Mouse (Mus musculus) layer of hippocampus, adult 18-20 months (tissue): ENCODE data around the gene Bcl2a1a. TPM values are rescaled to one million over a fixed set of nuclear protein-coding genes. Genes with fewer than 3 reads are reported as not detected.
"Not testable (repeated sequence)": the region's sequence is repeated elsewhere in the genome, so short reads cannot be mapped to it uniquely, and the experiment has no call there.

ENCODE experiments used
- DNase-seq, 2 experiments: peaks; one replicate each; pipeline ENCODE4 v3.0.0; 2022; ENCODE audit warnings: low spot score in 2 of 2
- long read RNA-seq: library from polyadenylated mRNA; stranded (forward); transcript quantifications from one replicate; pipeline ENCODE4 v2.0.0, GENCODE M21; 2021
- total RNA-seq, 2 experiments: library from RNA; stranded (reverse); gene quantifications; 2 replicates each; pipeline ENCODE4 v1.2.3; 2021

The Bcl2a1a gene
- total RNA-seq: not detected
- long read RNA-seq: 0 reads

DNA sequence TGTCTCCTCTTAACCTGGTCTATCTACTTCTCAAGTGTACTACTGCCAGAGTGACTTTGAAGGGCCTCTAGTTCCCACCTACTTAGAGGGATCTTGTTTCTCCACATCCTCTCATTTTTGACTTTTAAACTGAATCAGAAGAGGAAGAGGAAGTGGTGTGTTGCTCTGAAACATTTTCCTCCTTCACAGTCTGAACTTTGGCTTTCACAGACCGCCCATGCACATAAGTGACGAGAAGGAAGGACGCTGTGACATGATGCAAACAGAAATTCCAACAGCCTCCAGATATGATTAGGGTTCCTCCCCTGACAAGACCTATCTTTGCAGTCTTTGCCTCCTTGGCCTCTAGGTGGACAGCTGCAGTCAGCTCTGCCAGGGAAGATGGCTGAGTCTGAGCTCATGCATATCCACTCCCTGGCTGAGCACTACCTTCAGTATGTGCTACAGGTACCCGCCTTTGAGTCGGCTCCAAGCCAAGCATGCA, at the start of gene Bcl2a1a:
Bcl2a1a (plus strand) TSS at position 231 of the 484 bp plus-strand sequence.
- not testable (repeated sequence) for DNase-seq

DNA sequence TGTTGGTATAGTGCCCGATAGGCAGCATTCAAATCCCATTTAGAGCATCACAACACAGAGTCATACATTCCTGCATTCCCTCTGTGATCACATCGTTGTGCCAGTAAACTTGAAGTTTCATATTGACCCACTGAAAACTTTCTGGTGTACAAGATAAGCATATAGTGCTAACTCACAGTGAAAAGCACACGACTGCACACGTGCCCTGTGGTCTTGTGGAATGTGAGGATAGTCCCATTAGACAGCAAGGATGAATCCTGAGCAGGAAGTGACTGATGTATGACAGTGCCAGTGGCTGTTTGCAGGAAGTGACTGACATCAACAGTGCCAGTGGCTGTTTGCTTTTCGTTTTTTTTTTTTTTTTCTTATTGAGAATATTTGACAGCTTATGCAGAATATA, 40.1 kb upstream of the Bcl2a1a start:
- not testable (repeated sequence) for DNase-seq

DNA sequence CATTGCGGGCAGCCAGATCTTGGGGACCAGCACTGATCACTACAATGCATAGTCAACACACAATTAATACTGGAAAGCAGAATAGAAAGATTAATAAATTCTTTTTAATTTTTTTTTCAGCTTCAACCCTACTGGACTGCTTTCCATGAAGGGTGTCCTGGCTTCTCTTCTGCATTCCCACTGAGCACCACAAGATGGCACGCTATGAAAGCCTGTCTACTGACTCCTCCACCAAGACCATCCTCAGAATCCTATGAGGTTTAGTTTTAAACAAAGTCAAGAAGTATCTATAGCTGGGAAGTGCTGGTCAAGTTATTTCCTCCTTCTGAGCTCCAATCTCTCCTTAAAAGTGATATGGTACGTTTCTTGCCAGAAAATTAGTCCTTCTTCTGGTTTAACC, 18.4 kb upstream of the Bcl2a1a start:
- peak in 1 of 2 experiments; percentile 38 for DNase-seq

DNA sequence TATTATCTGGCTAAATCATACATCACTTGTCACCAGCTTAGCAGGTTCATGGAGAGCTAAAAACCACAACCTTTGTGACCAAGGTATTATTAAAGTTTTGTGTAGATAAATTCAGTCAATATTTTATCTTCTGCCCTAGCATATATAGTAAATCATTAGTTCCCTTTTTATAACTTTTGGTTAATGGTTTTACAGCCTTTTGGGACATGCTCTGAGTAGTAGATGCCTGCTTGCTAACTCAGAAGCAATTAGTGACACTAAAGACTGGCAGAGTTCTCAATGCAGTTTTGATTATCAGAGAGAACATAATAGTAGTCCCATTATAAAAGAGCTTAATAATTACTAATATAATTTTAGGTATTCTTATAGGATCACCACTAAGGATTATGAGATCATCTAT, 5.2 kb upstream of the Bcl2a1a start:
- not testable (repeated sequence) for DNase-seq

DNA sequence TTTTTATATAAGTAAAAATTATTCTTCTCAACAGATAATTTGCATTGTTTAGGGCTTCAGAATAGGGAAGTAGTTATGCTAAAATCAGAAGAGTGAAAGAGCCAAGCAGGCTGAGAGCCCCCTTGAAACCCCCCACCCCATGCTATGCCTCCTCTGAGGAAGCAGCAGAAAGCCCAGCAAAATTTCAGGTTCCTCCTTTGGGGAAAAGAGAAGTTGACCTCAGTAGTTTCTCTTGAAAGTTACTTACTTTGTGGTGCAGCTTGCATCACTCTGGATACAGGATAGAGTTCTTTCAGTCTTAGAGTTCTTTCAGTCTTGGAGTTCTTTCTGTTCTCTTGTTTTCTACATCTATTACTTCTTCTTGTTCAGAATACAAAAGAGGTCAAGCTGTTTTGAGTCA, 3.5 kb upstream of the Bcl2a1a start:
- DNase-seq: not testable (repeated sequence)

DNA sequence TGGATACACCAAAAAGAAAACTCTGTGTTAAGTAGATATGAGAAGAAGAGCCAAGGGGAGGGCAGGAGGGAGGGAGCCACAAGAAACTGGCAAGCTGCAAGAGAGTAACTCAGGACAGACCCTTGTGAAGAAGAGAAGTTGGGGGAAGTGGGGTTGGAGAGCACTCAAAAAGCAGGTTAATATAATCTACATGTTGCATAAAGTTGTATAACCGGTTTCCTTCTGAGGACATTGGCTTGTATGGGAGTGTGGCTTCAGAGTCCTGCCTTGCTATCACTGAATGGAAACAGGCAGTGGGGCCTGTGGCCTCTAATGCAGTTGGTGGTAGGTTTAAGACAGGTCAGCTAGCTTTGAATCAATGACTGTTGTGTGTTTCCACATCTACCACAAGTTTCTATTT, 1.5 kb upstream of the Bcl2a1a start:
- DNase-seq: not testable (repeated sequence)

DNA sequence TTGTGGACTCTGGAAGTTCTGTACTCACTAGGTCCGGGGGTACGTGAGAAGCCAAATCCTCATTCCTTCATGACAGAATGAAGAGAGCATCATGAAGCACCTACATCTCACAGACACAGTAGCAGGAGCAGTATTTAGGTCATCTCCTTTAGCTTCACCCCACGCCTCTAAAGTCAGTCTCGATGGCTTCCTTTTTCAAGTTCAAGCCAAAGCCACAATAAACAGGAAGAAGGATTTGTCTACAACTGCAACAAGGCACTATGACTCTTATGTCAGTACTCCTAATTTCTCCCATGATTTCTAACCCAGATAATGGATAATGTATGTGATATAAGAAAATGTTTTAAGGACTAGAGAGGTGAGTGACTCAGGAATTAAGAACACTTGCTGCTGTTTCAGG, 665 bp upstream of the Bcl2a1a start:
- not testable (repeated sequence) for DNase-seq

DNA sequence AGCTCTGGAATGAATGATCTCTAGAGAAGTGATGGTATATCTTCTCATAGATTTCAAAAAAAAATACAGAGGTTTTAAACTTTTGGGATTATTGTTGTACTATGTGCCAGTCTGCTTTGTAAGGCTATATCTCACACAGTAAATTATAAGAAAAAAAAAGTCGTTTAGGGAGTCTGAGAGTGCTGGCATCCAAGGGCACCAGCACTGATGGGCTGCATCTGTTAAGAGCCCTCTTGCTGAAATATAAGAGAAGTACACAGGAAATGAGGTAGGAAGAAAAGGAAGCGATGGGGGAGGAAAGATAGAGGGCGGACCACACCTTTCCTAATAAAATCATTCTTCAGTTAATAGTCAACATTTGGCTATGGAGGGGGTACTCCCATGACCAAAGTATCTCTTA, 2.2 kb downstream of the Bcl2a1a start:
- DNase-seq: no peak

DNA sequence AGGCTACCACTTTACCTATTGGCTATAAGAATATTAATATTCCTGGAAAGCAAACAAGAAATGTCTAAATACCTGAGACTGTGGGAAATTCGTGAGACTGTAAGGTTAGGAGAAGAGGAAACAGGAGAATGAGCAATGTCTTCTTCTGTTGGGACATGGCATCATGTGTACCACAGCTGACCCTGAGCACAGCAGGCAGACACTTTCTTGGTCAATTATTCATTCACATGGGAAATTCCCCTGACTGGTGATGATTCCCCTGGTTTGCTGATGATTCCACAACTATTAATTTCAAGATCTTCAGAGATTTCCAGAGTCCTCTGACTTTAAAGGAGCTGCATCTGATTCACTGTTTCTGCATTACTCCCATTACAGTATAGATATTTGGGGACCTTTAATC, 3.3 kb downstream of the Bcl2a1a start:
- DNase-seq: not testable (repeated sequence)

DNA sequence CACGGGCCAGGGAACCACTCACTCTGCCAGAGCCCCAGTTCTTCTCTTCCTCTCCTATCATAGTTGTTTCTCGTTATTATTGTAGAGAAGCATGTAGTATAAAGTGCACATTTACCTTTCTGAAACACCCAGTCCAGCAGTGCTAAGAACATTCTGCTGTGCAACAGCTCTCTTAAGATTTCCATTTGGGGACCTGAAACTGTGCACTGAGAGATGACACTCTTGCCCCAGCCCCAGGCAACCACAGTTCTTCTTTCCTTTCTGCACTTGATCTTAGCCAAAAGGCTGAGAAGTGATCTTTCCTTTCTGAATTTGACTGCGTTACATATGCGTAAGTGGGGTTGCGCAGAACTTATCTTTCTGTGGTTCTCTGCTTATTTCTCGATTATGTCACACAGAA, 9.8 kb downstream of the Bcl2a1a start:
- not testable (repeated sequence) for DNase-seq

DNA sequence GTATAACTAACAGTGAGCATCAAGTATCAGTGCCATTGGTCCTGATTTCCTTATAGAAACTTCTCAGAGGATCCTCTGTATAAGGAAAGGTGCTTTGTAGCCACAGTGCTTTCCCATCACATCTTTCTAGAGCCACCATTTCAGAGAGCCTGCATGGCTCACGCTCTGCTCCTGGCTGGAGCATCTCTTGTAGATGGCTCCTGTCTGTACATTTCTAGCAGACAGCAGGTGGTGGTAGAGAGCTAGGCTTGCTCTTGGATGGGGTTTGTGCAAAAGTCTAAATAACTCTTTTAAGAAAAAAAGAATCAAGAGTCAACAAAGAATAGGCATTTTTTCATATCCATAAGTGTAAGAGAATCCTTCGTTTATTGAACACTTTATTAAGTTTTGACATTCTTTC, 12.8 kb downstream of the Bcl2a1a start:
- not testable (repeated sequence) for DNase-seq

DNA sequence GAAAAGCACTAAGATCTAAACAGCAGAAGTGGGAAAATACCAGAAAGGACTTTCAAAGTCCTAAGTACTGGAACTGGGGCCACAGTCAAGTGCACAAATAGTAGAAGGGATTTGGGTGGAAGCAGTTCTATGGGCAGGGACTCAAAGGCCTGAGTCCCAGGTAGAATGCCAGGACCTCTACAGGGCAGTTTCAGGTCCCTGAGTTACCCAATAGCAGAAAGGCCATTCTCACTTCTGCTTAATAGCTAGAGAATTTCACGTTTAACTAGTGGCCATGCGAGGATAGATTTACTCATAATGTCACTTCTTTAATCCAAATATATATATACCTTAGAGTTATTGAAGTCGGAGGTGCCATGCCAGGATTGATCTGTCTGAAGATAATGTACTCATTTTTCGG, 20.2 kb downstream of the Bcl2a1a start:
- DNase-seq: not testable (repeated sequence)

DNA sequence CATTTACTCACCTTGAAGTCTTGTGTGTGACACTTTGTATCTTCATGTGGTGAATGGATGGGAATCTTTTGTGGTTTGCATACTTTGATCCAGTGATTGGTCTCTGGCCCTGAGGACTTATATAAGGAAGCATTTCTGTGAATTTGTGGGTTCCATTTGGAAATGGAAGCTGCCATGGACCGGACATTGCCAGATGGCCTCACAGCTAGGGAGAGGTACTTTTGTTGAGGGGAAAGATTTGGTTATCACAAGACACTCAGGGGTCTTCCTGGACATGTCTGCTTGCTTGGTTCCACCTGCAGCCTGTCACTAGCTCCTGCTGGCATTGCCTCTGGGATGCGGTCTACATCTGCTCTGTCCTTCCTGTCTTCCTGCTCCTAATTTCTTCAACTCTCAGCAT, 23.1 kb downstream of the Bcl2a1a start:
- not testable (repeated sequence) for DNase-seq

DNA sequence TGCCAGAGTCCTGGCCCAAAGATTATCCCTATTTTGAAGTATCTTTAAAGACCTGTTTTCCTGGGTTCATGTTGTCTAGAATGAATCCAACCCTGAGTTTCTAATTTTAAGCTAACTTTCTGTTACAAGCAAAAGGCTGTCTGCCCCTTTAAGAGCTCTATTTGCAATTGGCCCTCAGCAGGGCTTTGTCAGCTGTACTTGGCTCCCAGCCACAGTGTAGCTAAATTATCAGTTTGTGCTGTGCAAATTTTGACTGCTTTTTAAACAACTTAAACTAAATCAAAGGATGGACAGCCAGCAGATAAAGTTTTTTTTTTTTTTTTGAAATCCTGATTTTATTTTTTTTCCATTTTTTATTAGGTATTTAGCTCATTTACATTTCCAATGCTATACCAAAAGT, 44.8 kb downstream of the Bcl2a1a start:
- DNase-seq: not testable (repeated sequence)

Other genes with a start within 250 kb of the Bcl2a1a start
- gene Mthfsl, start 236.6 kb upstream of the Bcl2a1a start, total RNA-seq: 10 to 100 TPM; 26.9 to 30.5 TPM
- not detected for gene Bcl2a1d, start 225.0 kb upstream of the Bcl2a1a start, total RNA-seq
- gene Trim43c, start 117.7 kb upstream of the Bcl2a1a start, total RNA-seq: under 1 TPM in 1 of 2 experiments, not detected in 1; 0.23 TPM
- under 1 TPM; 0.36 to 0.42 TPM for gene Trim43b, start 135.9 kb downstream of the Bcl2a1a start, total RNA-seq
- 1 to 10 TPM in 1 of 2 experiments, not detected in 1; 1.1 TPM for gene Bcl2a1b, start 242.3 kb downstream of the Bcl2a1a start, total RNA-seq
- gene Gm29094, start 242.5 kb downstream of the Bcl2a1a start, total RNA-seq: not detected